Comparison of ENCODE assay signal across 14 mouse cellular contexts in the genomic region with DNA sequence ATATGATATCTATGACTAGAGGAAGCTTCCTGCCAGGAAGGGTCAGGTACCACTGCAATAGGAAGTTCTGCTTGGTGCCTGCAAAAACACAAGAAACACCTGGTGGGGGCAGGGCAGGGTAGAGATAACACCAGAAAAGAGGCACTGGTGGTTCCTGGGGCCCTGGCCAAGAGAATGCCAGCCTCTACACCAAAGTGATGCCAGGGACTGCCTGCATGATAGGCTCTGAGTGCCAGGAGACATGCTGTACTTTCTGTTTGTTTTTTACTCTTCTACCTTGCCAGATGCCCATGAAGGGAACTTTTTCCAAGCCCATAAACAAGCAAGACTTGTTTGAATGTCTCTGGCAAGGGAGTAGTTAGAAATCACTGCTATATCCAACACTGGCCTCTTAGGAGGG.
"Had no signal": no experiment of that assay in that cellular context is flagged by ENCODE, and none has a peak within 500 bp of the region (broad histone marks: within the 10 kb centered on the region; RNA-seq: fewer than 3 reads in every experiment).

No protein-coding gene starts in this region.

- DNase-seq: kidney, adult 9 months; kidney, postnatal 14 days; kidney, postnatal 4 days; left cerebral cortex, postnatal 4 days; liver, embryonic 13.5 days; lung, adult 2 months; lung, postnatal 14 days; lung, postnatal 4 days; midbrain, embryonic 14.5 days; thymus, adult 18-20 months; thymus, postnatal 36 days had no signal

- H3K27ac ChIP-seq: limb, embryonic 12.5 days; limb, embryonic 15.5 days; liver, embryonic 13.5 days had no signal

- H3K27me3 ChIP-seq: limb, embryonic 12.5 days; limb, embryonic 15.5 days; liver, embryonic 13.5 days had no signal

- H3K4me1 ChIP-seq: limb, embryonic 12.5 days; limb, embryonic 15.5 days; liver, embryonic 13.5 days had no signal

- H3K4me3 ChIP-seq: limb, embryonic 12.5 days; limb, embryonic 15.5 days; liver, embryonic 13.5 days had no signal

- H3K9me3 ChIP-seq: limb, embryonic 12.5 days; limb, embryonic 15.5 days; liver, embryonic 13.5 days had no signal

- H3K36me3 ChIP-seq: limb, embryonic 12.5 days; limb, embryonic 15.5 days; liver, embryonic 13.5 days had no signal

- H3K9ac ChIP-seq: limb, embryonic 12.5 days; limb, embryonic 15.5 days; liver, embryonic 13.5 days had no signal

- H3K4me2 ChIP-seq: limb, embryonic 12.5 days; limb, embryonic 15.5 days; liver, embryonic 13.5 days; midbrain, embryonic 11.5 days had no signal
